Mouse (Mus musculus) gastrocnemius, postnatal 25 days (tissue): ENCODE results near the gene Ppie. TPM values are rescaled to one million over a fixed set of nuclear protein-coding genes. Genes with fewer than 3 reads are reported as not detected.
"Not testable (repeated sequence)": the region's sequence is repeated elsewhere in the genome, so short reads cannot be mapped to it uniquely, and the experiment has no call there.

Experiments
- DNase-seq: peaks from one replicate; pipeline ENCODE4 v3.0.0; 2022
- total RNA-seq, 2 experiments: library from RNA; stranded (reverse); gene quantifications; 1 replicate in 1 of 2; 2 replicates in 1 of 2; pipeline ENCODE4 v1.2.3; 2021

Gene Ppie
- total RNA-seq, 2 experiments from 2014 or later = 16.8 to 17.6 TPM

- not testable (repeated sequence) for DNase-seq
These were observed 25.1 kb downstream of the Ppie start for GRCm38 (mm10) chr4:123114651-123115050.

GRCm38 (mm10) chr4:123112216-123112764 is 27.5 kb downstream of the Ppie start:
- DNase-seq = no peak

DNA sequence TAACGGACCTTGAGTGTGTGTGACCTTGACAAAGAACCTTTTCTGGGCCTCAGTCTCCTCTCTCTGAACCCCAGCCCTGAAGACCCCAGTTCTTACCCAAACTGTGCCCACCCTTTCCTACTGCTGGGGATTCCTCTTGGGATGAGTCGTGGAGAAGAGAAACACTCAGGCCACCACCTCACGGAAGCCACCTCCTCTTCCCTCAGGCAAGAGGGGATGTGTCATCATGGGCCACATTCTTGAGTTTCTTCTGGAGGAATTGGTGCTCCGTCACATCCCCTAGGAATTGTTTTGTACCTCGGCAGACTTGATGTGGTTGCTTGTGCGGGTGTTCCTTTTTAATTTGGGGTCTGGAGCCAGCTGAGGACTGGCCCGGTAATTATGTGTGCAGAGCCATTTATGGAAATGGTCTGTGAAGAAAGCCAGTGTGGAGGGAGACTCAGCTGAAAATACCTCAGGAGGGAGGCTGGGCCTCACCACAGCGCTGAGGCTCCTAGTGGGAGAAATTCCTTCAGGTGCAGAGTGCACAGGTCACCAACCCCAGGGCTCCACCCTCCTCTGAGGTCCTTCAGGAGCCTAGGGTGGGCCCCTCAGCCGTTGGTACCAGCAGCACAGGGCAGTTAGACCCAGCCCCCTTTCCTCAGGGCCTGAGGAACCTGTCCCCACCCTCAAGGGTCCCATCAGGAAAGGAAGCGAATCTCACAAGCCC is 28.3 kb downstream of the Ppie start:
- DNase-seq = not testable (repeated sequence)

- DNase-seq = no peak
These were observed 29.0 kb downstream of the Ppie start for GRCm38 (mm10) chr4:123110751-123111150.

GRCm38 (mm10) chr4:123108056-123108455 is 31.7 kb downstream of the Ppie start:
- DNase-seq = no peak

- no peak for DNase-seq
These were observed 32.9 kb downstream of the Ppie start for GRCm38 (mm10) chr4:123106864-123107263.

- DNase-seq = not testable (repeated sequence)
These were observed 33.8 kb downstream of the Ppie start for GRCm38 (mm10) chr4:123105929-123106328.

GRCm38 (mm10) chr4:123105451-123105790 is 34.3 kb downstream of the Ppie start:
- no peak for DNase-seq

GRCm38 (mm10) chr4:123104651-123105450 is 34.9 kb downstream of the Ppie start, which contains the start of gene Bmp8b:
Bmp8b (plus strand) TSS chr4:123105165.
- DNase-seq = no peak

- no peak for DNase-seq
These were observed 45.9 kb downstream of the Ppie start for GRCm38 (mm10) chr4:123093869-123094268.

DNA sequence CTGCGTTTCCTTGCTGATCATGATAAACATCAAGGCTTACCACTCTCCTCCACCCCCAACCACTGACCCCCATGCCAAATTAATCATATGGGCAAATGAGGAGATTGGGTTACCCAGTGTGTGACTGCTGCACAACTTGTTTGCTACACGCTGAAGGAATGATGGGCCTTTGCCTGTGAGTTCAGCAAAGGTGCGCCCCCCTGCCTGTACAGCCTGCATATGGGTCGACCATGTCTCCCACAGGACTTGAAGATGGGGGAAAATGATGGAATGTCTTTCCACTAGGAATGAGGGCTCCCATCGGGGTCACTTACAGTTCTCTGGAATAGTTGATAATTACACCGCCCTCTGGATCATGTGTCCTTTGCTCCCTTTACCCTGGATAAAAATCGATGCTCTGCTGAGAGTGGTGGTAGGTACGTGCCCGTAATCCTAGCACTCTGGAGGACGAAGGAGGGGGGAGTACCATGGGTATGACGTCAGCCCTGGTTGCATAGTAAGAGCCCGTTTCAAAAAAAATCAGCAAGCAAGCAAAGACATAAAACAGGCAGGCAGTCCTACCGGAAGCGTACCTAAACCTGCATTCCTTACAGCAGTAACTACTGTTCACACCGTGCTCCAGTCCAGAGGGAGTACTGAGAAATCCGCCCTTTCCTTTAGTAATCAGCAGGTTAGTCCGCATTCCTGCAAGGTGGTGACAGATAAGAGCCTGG is 46.5 kb downstream of the Ppie start:
- DNase-seq = no peak

GRCm38 (mm10) chr4:123092621-123093020 is 47.1 kb downstream of the Ppie start:
- no peak for DNase-seq

DNA sequence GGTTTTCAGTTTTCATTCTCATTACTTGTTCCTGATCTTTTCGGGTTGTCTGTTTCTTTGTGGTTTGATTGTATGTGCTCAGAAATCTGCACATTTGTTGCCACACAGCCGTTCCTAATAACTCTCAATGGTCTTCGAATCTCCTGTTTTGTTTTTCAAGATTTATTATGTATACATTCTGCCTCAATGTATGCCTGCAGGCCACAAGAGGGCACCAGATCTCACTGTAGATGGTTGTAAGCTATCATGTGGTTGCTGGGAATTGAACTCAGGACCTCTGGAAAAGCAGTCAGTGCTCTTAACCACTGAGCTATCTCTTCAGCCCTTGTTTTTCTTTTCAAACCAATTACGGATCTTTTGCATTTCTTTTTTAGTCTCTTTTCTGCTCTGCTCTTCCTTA is 53.4 kb downstream of the Ppie start:
- no peak for DNase-seq

DNA sequence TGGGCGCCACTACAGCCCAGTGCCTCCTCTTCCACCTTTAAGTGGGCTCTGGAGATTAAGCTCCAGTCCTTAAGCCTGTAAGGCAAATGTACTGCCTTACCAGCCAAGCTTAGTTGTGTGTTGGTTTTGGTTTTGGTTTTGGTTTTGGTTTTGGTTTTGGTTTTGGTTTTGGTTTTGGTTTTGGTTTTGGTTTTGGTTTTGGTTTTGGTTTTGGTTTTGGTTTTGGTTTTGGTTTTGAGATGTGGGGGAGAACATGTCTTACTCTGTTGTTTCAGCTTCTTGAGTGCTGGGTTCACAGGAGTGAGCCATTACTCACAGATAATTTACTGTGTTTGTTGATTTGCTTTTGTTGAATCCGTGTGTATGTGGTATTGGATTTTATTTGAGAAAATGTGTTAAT is 54.5 kb downstream of the Ppie start:
- no peak for DNase-seq

DNA sequence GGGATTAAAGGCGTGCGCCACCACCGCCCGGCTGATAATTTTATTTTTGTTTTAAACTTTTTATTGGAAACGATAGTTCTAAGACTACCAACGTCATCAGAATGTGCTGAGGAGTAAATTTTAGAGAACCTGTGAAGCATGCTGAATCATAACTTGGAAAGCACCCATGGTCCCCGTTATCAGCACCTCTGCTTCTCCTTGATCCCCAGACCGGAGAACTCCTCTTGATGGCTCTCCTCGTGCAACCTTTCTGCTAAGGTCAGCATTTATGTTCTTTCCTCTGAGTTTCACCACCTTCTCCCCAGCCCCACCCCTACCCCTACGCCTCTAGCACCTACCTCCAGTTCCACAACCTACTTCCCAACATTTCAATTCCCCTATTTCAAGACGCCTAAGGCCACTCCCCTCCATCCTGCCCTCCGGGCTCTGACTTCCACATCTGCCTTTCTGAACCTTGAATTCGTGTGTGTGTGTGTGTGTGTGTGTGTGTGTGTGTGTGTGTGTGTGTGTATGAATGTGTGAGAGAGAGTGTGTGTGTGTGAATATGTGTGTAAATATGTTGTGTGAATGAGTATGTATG is 56.3 kb downstream of the Ppie start:
- DNase-seq = no peak

GRCm38 (mm10) chr4:123082283-123083163 is 57.2 kb downstream of the Ppie start:
- peak; percentile 36 for DNase-seq

GRCm38 (mm10) chr4:123080791-123081190 is 59.0 kb downstream of the Ppie start:
- no peak for DNase-seq

- DNase-seq = no peak
These were observed 61.5 kb downstream of the Ppie start for GRCm38 (mm10) chr4:123078231-123078630.
